ENCODE assay signal across 8 mouse cellular contexts in genomic region chr16:91314114-91314775, GRCm38 (mm10). TPM values are rescaled to one million over a fixed set of nuclear protein-coding genes. Genes with fewer than 3 reads are reported as not detected.
A peak's percentile ranks its signal among the peaks of the same experiment; 100 is the strongest.
DNase-seq lines count a peak whose midpoint lies in the region; ATAC-seq lines count a peak whose summit lies in the region.

No protein-coding gene starts in this region.

- H3K9me3 ChIP-seq in hindbrain, embryonic 15.5 days: no peaks in the 10 kb centered on the region

- no peaks in the 10 kb centered on the region for H3K36me3 ChIP-seq in hindbrain, embryonic 15.5 days

- 7% methylated on average over 19 of the region's 19 CpGs for WGBS in hindbrain, embryonic 15.5 days

- no peak overlapping the region; the same call in 1 of the 2 replicates for H3K4me2 ChIP-seq in hindbrain, embryonic 15.5 days

- H3K9ac ChIP-seq in hindbrain, embryonic 15.5 days: no peak overlapping the region

- no peak overlapping the region for H3K27ac ChIP-seq in hindbrain, embryonic 15.5 days (replicated peaks)

- peak; percentile 74 for ATAC-seq in hindbrain, embryonic 15.5 days (ENCODE audit: low FRiP score, low read depth)

- H3K4me3 ChIP-seq in hindbrain, embryonic 15.5 days: no peak overlapping the region

- DNase-seq in T-cell, adult 2 months (ENCODE audit: low spot score): peak; percentile 34
- peak; percentile 85 to 88 for DNase-seq in cerebellum, postnatal 14 days
- DNase-seq in frontal cortex, postnatal 14 days (ENCODE audit: low spot score in 2 of 2): peak; percentile 49 to 66
- peak; percentile 69 to 73 for DNase-seq in layer of hippocampus, postnatal 36 days
- peak; percentile 82 for DNase-seq in lung, postnatal 36 days
- DNase-seq in right cerebral cortex, adult 18-20 months: peak; percentile 77
- DNase-seq in urinary bladder, postnatal 14 days (ENCODE audit: low spot score): peak; percentile 71

- H3K4me1 ChIP-seq in hindbrain, embryonic 15.5 days (replicated peaks): peaks cover 8% of the 10 kb centered on the region; the same call in 1 of the 2 replicates

- H3K27me3 ChIP-seq in hindbrain, embryonic 15.5 days: peaks cover 51% of the 10 kb centered on the region

RNA-seq across cellular contexts. Expression of gene Olig1, which starts 44.7 kb away (rescaled TPM):
- 121 and 136 TPM in 2 replicates for polyA plus RNA-seq in hindbrain, embryonic 15.5 days (2015; fragmentation: Nextera tagmentation; extraction: Ambion mirVana)
- 100 to 1,000 TPM; 128 to 134 TPM for total RNA-seq in layer of hippocampus, postnatal 36 days (2021)

RNA-seq across cellular contexts. Expression of gene Ifnar2, which starts 58.3 kb away (rescaled TPM):
- 37.1 and 39.5 TPM in 2 replicates for polyA plus RNA-seq in hindbrain, embryonic 15.5 days (2015; fragmentation: Nextera tagmentation; extraction: Ambion mirVana)
- total RNA-seq in layer of hippocampus, postnatal 36 days (2021): 10 to 100 TPM; 20.6 to 23.0 TPM

Comparison
In these comparisons a context has a peak if more than half of its experiments do, and no peak if none do; other contexts are left out.
1. DNase-seq: peak in every context shown above with its lines; median percentile 86 in cerebellum, postnatal 14 days; 82 in lung, postnatal 36 days; 77 in right cerebral cortex, adult 18-20 months; 71 in layer of hippocampus, postnatal 36 days; 71 in urinary bladder, postnatal 14 days; 58 in frontal cortex, postnatal 14 days; 34 in T-cell, adult 2 months.